Mouse (Mus musculus) hindbrain, embryonic 11.5 days (tissue): ENCODE data around the gene Gm5108. TPM values are rescaled to one million over a fixed set of nuclear protein-coding genes. Genes with fewer than 3 reads are reported as not detected.

Experiments used
- ATAC-seq: fragments of 200-750 bp; cut with Nextera tagmentation; 2 replicates; pipeline ENCODE4 v1.8.0; 2017; ENCODE audit warnings: mild to moderate bottlenecking, moderate TSS enrichment, moderate library complexity; ENCODE audit not compliant: low FRiP score
- DNase-seq: peaks from one replicate; pipeline ENCODE4 v3.0.0-alpha.2; 2015; ENCODE audit warnings: low spot score
- H3K27ac ChIP-seq: fragments of 300-500 bp; sonication (generic); 2 replicates; pipeline ENCODE4 v1.5.1; 2014; ENCODE audit warnings: mild to moderate bottlenecking, low read depth, low read length
- H3K27me3 ChIP-seq: fragments of 300-500 bp; sonication (generic); 2 replicates; pipeline ENCODE4 v1.6.1; 2014; ENCODE audit warnings: mild to moderate bottlenecking, low read length, moderate library complexity, mixed read lengths; ENCODE audit not compliant: control insufficient read depth, insufficient read depth
- H3K36me3 ChIP-seq: fragments of 300-500 bp; sonication (generic); 2 replicates; pipeline ENCODE4 v1.6.1; 2014; ENCODE audit warnings: mild to moderate bottlenecking, low read length, moderate library complexity, mixed read lengths; ENCODE audit not compliant: control insufficient read depth, insufficient read depth
- H3K4me1 ChIP-seq: fragments of 300-500 bp; sonication (generic); replicated peaks from 2 replicates; pipeline ENCODE4 v1.6.1; 2014; ENCODE audit warnings: low read length, mixed read lengths; ENCODE audit not compliant: control insufficient read depth, insufficient read depth
- H3K4me2 ChIP-seq: fragments of 300-500 bp; sonication (generic); replicated peaks from 2 replicates; pipeline ENCODE4 v1.6.1; 2014; ENCODE audit warnings: mild to moderate bottlenecking, low read depth, low read length
- H3K4me3 ChIP-seq: fragments of 300-500 bp; sonication (generic); 2 replicates; pipeline ENCODE4 v1.5.1; 2014; ENCODE audit warnings: low read depth, low read length
- H3K9ac ChIP-seq: fragments of 300-500 bp; sonication (generic); 2 replicates; pipeline ENCODE4 v1.6.1; 2014; ENCODE audit warnings: low read depth, low read length
- H3K9me3 ChIP-seq: fragments of 300-500 bp; sonication (generic); 2 replicates; pipeline ENCODE4 v1.6.1; 2016; ENCODE audit warnings: low read length; ENCODE audit not compliant: control insufficient read depth
- WGBS: fragments of 180-500 bp; shearing (Covaris S2); extraction: QIAGEN DNeasy Blood & Tissue Kit; methylation state at CpG from one replicate; pipeline ENCODE4 v1.1.7; 2014; 5-methylcytosine and 5-hydroxymethylcytosine counted together
- polyA plus RNA-seq: library from polyadenylated mRNA; unstranded; fragments of >200 nt; fragmentation: Nextera tagmentation; extraction: Ambion mirVana; gene quantifications from 2 replicates; pipeline ENCODE4 v1.2.1, GENCODE M21; 2014

Gene Gm5108
- polyA plus RNA-seq = not detected in 2 replicates

- H3K27me3 ChIP-seq = no peaks in the 10 kb centered on the region
- no peak for DNase-seq
- no peak within 1 kb of the TSS for H3K4me3 ChIP-seq
- H3K27ac ChIP-seq = no peak within 1 kb of the TSS
- no peaks in the 10 kb centered on the region for H3K4me1 ChIP-seq
- H3K4me2 ChIP-seq = no peak within 1 kb of the TSS
- WGBS = 93% methylated on average over 2 of the region's 2 CpGs
- no peak within 1 kb of the TSS for H3K9ac ChIP-seq
- no peaks in the 10 kb centered on the region for H3K9me3 ChIP-seq
- no peaks in the 10 kb centered on the region for H3K36me3 ChIP-seq
- no peak for ATAC-seq
These were observed at the start of gene Gm5108 for GRCm38 (mm10) chr5:67941369-67941768. TSS of gene Gm5108 (plus strand) at chr5:67941669.

- no peaks in the 10 kb centered on the region for H3K36me3 ChIP-seq
- H3K9ac ChIP-seq = no peak overlapping the region
- no peak overlapping the region for H3K4me3 ChIP-seq
- WGBS = 87% methylated on average over 1 of the region's 1 CpGs
- H3K27ac ChIP-seq = no peak overlapping the region
- DNase-seq = no peak
- no peaks in the 10 kb centered on the region for H3K9me3 ChIP-seq
- no peaks in the 10 kb centered on the region for H3K27me3 ChIP-seq
- ATAC-seq = no peak
- H3K4me2 ChIP-seq = no peak overlapping the region
- no peaks in the 10 kb centered on the region for H3K4me1 ChIP-seq
These were observed 42.5 kb upstream of the Gm5108 start for GRCm38 (mm10) chr5:67898921-67899320.

- DNase-seq (no peak), ATAC-seq (no peak)
- no peak overlapping the region for H3K4me3 ChIP-seq
- no peak overlapping the region for H3K9ac ChIP-seq
- WGBS = 82% methylated on average over 2 of the region's 2 CpGs
- H3K4me1 ChIP-seq = no peaks in the 10 kb centered on the region
- H3K4me2 ChIP-seq = no peak overlapping the region
- no peak overlapping the region for H3K27ac ChIP-seq
- no peaks in the 10 kb centered on the region for H3K9me3 ChIP-seq
- no peaks in the 10 kb centered on the region for H3K36me3 ChIP-seq
- no peaks in the 10 kb centered on the region for H3K27me3 ChIP-seq
These were observed 36.9 kb upstream of the Gm5108 start for GRCm38 (mm10) chr5:67904555-67904954.

- no peaks in the 10 kb centered on the region for H3K27me3 ChIP-seq
- no peaks in the 10 kb centered on the region for H3K4me1 ChIP-seq
- H3K4me2 ChIP-seq = no peak overlapping the region
- H3K27ac ChIP-seq = no peak overlapping the region
- no peaks in the 10 kb centered on the region for H3K36me3 ChIP-seq
- no peak overlapping the region for H3K4me3 ChIP-seq
- WGBS = 67% methylated on average over 4 of the region's 4 CpGs
- ATAC-seq = no peak
- no peak for DNase-seq
- no peak overlapping the region for H3K9ac ChIP-seq
- H3K9me3 ChIP-seq = no peaks in the 10 kb centered on the region
These were observed 10.9 kb upstream of the Gm5108 start for GRCm38 (mm10) chr5:67930584-67930983.

DNA sequence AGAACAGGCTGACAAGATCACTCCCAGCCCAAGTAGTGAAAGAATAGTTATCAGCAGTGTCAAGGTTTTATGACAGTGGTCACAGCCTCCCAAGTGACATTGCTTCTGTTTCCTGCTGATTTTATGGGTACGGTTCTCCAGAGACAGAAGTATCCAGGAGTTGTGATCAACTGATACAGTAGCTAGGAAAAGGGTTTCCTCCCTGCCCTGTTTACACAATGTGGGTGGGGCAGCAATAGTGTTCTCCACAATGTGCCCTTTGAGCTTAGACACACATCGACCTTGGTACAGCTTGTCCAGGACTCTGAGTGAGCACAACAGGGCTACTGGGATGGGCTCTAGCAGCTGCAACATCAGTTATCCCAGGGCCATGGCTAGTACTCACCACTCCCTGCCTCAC lies 9.8 kb upstream of the Gm5108 start:
- H3K4me3 ChIP-seq = no peak overlapping the region
- no peaks in the 10 kb centered on the region for H3K9me3 ChIP-seq
- ATAC-seq = no peak
- H3K4me2 ChIP-seq = no peak overlapping the region
- DNase-seq = no peak
- H3K27ac ChIP-seq = no peak overlapping the region
- no peak overlapping the region for H3K9ac ChIP-seq
- WGBS = 88% methylated on average over 2 of the region's 2 CpGs
- no peaks in the 10 kb centered on the region for H3K27me3 ChIP-seq
- no peaks in the 10 kb centered on the region for H3K36me3 ChIP-seq
- H3K4me1 ChIP-seq = no peaks in the 10 kb centered on the region

DNA sequence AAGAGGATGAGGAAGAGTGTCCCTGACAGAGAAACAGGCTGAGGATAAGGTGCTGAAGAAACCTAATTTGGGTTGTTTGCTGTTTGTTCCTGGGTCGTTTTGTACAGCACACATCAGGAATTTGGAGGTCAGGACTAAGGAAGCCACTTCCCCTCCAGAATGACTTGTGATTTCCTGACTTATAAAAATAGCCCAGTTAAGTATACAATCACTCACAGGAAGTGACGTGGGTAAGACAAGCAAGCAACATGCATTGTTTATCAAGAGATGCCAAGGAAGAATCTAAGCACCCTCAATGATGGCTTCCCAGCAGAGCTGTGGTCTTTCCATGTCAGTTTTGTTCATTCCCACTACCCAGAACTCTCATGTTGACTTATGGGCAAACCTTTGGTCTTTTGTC lies 1.7 kb downstream of the Gm5108 start:
- Histone ChIP-seq H3K36me3 (no peaks in the 10 kb centered on the region), H3K4me3 (no peak overlapping the region), H3K4me2 (no peak overlapping the region), H3K9ac (no peak overlapping the region), H3K27ac (no peak overlapping the region), H3K27me3 (no peaks in the 10 kb centered on the region), H3K4me1 (no peaks in the 10 kb centered on the region), H3K9me3 (no peaks in the 10 kb centered on the region)
- no peak for DNase-seq
- 67% methylated on average over 2 of the region's 2 CpGs for WGBS
- ATAC-seq = no peak

DNA sequence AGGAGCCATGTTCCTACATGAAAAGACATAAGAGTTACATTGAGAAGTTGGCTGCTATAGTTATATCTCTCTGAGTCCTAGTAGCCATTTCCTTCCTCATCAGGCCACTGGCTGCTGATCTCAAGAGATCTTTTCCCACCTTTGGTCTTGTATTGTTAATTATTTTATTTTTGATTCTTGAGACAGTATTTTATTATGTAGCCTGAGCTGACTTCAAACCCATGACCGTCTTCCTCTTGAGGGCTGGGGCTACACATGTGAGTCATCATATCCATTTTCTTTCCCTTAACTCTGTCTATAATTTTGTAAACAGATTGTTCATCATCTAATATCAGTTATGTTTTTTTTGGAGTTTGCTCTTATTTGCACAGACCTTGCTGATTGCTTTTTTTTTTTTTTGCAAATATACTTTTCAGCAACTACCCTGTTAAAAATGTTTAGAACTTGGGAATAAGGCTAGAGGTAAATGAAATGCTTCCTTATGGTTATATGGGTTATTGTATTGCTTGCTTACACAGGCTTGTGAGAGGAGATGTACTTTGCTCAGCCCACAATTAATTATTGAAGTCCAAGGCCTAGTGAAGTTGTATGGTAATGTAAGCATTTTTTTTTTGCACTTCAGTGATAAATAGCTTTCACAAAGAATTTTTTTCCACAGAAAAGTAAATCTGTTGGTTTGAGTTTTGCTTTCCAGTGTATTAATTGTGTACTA lies 2.8 kb downstream of the Gm5108 start:
- no peaks in the 10 kb centered on the region for H3K36me3 ChIP-seq
- no peak overlapping the region for H3K4me2 ChIP-seq
- no peaks in the 10 kb centered on the region for H3K27me3 ChIP-seq
- WGBS = 97% methylated on average over 1 of the region's 1 CpGs
- H3K9me3 ChIP-seq = no peaks in the 10 kb centered on the region
- DNase-seq = no peak
- no peak overlapping the region for H3K9ac ChIP-seq
- no peaks in the 10 kb centered on the region for H3K4me1 ChIP-seq
- no peak overlapping the region for H3K27ac ChIP-seq
- ATAC-seq = no peak
- no peak overlapping the region for H3K4me3 ChIP-seq

DNA sequence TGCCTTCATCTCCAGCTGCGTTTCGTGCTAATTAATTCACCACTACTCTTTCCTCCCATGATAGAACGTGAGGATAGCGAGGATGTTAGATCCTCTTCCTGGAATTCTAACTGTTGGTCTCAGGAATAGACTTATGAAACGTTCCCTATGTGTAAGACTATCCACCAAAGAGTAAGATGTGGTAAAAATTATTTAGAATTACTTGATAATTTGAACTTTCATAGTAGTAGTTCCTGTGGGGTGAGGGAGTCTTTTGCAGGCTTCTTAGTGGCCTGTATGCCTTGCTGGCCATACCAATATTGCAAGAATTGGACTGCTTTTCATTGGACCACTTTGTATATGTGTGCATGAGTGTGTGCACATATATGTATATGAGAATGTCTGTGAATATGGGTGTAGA lies 4.9 kb downstream of the Gm5108 start, which contains the start of gene Gm21905:
Gene Gm21905 (minus strand): TSS at position 101 of the 400 bp plus-strand sequence.
- no peaks in the 10 kb centered on the region for H3K4me1 ChIP-seq
- H3K9ac ChIP-seq = no peak within 1 kb of the TSS
- H3K9me3 ChIP-seq = no peaks in the 10 kb centered on the region
- H3K4me3 ChIP-seq = no peak within 1 kb of the TSS
- DNase-seq (no peak), ATAC-seq (no peak)
- WGBS = 87% methylated on average over 5 of the region's 5 CpGs
- H3K27me3 ChIP-seq = no peaks in the 10 kb centered on the region
- no peak within 1 kb of the TSS for H3K27ac ChIP-seq
- H3K4me2 ChIP-seq = no peak within 1 kb of the TSS
- no peaks in the 10 kb centered on the region for H3K36me3 ChIP-seq

DNA sequence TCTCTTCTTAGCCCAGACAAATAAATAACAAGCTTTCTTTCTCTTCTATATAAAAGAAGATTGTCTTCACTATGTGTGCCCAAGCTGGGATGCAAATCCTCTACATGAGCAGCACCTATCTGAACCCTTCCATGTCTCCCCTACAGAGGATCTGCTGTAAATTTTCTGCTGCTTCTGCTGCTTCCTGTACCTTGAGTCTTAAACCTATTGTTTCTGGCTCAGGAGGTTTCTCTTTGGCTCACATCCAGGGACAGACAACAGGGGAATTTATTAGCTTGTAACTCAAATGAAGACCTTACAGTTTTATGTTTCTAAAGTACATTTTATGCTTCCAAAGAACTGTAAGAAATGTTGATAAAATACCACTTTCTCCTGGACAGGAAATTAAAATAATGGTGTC lies 5.5 kb downstream of the Gm5108 start:
- H3K9me3 ChIP-seq = no peaks in the 10 kb centered on the region
- H3K27ac ChIP-seq = no peak overlapping the region
- H3K36me3 ChIP-seq = no peaks in the 10 kb centered on the region
- no peaks in the 10 kb centered on the region for H3K4me1 ChIP-seq
- H3K4me2 ChIP-seq = no peak overlapping the region
- no peak overlapping the region for H3K4me3 ChIP-seq
- no peak for ATAC-seq
- DNase-seq = no peak
- H3K27me3 ChIP-seq = no peaks in the 10 kb centered on the region
- no peak overlapping the region for H3K9ac ChIP-seq
